Mouse (Mus musculus) T-helper 2 cell (primary cell): ENCODE measurements around the gene Lrrc73.

ENCODE experiments used
- in situ Hi-C: fragments of 300-600 bp; cut with MboI, MseI; formaldehyde crosslinking; loops from one replicate; pipeline ENCODE4 v1.15.1; 2025; ENCODE audit warnings: high pct_unique_total_duplicates

The Lrrc73 gene

GRCm38 (mm10) chr17:46253452-46254084 is at the start of gene Lrrc73:
TSS of gene Lrrc73 (plus strand) at chr17:46253531.
- in situ Hi-C loops, result no loop called here

- in situ Hi-C loops, result no loop called here
Observed at GRCm38 (mm10) chr17:46206676-46207075, 46.7 kb upstream of the Lrrc73 start.

- in situ Hi-C loops, result no loop called here
Observed at GRCm38 (mm10) chr17:46210550-46210949, 42.8 kb upstream of the Lrrc73 start.

DNA sequence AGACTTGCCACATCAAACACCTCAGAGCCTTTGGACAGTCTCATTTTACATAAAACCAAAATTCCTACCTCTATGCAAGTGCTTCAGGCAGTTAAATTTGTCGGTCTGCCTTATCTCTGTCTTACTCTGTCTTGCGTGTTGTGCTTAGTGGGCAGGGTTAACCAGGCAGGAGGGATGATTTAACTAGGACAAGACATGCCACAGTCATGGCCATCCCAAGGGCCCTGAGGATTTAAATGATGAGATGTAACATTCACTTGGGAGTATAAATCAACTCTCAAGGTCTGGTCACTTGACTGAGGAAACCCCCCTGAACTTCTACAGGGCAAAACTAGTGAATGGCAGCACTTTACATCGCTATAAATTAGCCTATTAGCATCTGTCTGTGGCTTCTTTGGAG is 31.7 kb upstream of the Lrrc73 start:
- in situ Hi-C loops, result no loop called here

- in situ Hi-C loops, result loop anchor here (5.0 to 25.0 kb wide), 2 partner anchors 45 to 735 kb away; no protein-coding TSS in a partner anchor
Observed at GRCm38 (mm10) chr17:46227576-46227975, 25.8 kb upstream of the Lrrc73 start.

- in situ Hi-C loops, result loop anchor here (25.0 kb wide), 1 partner anchor 726 kb away; no protein-coding TSS in a partner anchor
Observed at GRCm38 (mm10) chr17:46236067-46236466, 17.3 kb upstream of the Lrrc73 start.

DNA sequence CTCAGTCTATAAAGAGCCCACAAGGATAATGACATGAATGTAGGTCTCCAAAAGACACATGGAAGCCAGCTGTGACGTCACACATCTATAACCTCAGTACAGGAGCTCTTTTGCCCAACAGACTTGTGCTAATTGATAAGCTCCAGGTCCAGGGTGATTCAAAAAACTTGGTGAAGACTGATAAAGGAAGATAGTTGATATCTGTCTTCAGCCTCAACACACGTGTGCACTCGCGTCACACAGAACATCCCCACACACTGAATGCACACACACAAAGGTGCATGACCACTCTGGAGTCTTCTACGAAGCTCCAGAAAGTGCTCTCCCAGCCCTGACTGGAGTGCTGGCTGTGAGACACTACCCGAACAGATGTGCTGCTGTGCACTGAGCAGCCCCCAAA is 16.3 kb upstream of the Lrrc73 start:
- in situ Hi-C loops, result loop anchor here (25.0 kb wide), 1 partner anchor 725 kb away; no protein-coding TSS in a partner anchor

DNA sequence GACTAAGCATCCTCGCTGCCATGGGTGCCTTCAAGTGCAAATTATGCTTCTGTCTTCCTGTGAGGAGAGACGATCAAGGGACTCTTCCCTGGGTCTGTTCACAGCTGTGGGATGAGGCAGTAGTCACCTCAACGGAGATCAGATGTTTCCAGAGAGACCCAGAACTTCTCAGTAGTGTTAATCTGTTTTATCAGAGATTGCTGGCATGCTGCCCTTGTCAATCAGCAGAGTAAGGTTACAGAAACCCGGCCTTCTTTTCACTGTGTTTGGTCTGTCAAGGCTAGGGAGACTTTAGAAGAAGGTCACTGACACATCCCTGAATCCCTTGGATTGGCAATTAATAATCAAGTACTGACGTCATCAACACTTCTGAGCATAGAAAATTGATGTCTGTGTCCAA is 15.9 kb upstream of the Lrrc73 start:
- in situ Hi-C loops, result loop anchor here (25.0 kb wide), 1 partner anchor 725 kb away; no protein-coding TSS in a partner anchor

GRCm38 (mm10) chr17:46239516-46240114 is 13.7 kb upstream of the Lrrc73 start:
- in situ Hi-C loops, result loop anchor here (25.0 kb wide), 1 partner anchor 723 kb away; no protein-coding TSS in a partner anchor

- in situ Hi-C loops, result loop anchor here (25.0 kb wide), 1 partner anchor 721 kb away; no protein-coding TSS in a partner anchor
Observed at GRCm38 (mm10) chr17:46241471-46241870, 11.9 kb upstream of the Lrrc73 start.

DNA sequence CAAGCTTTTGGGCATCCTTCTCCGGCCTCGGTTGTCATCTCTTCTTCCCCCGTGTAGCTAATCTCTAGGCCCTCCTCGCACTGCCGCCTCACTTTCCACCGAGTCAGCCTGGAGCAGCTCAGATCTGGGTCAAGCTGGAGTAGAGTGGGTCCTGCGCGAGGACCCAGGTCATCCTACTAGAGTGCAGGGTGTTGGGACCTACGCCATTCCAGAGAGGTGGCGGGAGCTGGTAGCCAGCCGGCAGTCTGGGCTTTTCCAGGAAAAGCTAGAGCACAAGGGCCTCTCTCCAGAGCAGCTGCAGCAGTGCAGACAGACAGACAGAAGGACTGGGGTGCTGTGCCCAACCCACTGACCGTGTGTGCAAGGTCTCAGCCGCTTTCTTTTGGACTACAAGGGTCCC is 11.1 kb upstream of the Lrrc73 start:
- in situ Hi-C loops, result loop anchor here (25.0 kb wide), 1 partner anchor 720 kb away; no protein-coding TSS in a partner anchor

DNA sequence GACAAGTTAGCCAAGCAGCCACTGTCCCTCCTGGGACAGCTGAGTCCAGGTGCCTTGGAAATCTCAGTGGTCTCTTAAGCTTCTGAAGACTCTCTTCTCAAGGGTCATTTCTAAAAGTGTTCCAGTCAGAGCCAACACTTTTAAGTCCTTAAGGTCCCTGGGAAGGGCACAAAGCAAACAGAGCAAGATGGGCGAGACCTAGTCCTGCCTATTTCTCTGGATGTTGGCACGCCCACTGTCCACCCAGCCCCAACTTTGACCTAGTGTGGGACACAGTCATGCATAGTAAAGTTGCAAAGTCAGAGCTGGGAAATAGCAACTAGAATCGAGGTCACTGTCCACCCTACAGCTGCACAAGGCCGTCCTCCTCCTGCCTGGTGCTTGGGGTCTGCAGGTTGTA is 10.3 kb upstream of the Lrrc73 start:
- in situ Hi-C loops, result loop anchor here (25.0 kb wide), 1 partner anchor 719 kb away; no protein-coding TSS in a partner anchor

GRCm38 (mm10) chr17:46243624-46244023 is 9.7 kb upstream of the Lrrc73 start:
- in situ Hi-C loops, result loop anchor here (25.0 kb wide), 1 partner anchor 719 kb away; no protein-coding TSS in a partner anchor

DNA sequence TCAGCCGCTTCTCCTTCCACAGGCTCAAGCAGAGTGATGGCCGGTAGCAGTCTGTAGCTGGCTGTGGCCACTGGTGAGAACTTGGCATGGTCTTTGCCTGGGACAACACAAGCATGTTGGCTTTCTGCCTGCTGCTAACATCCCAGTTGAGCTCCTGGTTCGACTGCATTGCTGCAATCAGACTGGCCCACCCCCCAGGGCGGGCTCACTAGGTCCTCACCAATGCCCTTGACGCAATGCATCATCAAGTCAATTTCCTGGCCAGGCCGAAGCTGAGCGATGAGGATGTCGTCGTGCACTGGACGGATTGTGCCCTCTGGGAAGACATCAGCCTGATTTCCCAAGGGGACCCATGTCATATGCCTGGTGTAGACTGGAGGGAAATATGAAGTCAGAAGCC is 8.8 kb upstream of the Lrrc73 start:
- in situ Hi-C loops, result loop anchor here (25.0 kb wide), 1 partner anchor 718 kb away; no protein-coding TSS in a partner anchor

- in situ Hi-C loops, result loop anchor here (25.0 kb wide), 1 partner anchor 715 kb away; no protein-coding TSS in a partner anchor
Observed at GRCm38 (mm10) chr17:46247512-46248188, 5.7 kb upstream of the Lrrc73 start, which contains the start of the genes Polr1c and Yipf3. TSS of gene Polr1c (minus strand) at chr17:46248054. TSS of gene Yipf3 (plus strand) at chr17:46248080.

- in situ Hi-C loops, result loop anchor here (25.0 kb wide), 1 partner anchor 714 kb away; no protein-coding TSS in a partner anchor
Observed at GRCm38 (mm10) chr17:46248189-46248522, 5.2 kb upstream of the Lrrc73 start.

DNA sequence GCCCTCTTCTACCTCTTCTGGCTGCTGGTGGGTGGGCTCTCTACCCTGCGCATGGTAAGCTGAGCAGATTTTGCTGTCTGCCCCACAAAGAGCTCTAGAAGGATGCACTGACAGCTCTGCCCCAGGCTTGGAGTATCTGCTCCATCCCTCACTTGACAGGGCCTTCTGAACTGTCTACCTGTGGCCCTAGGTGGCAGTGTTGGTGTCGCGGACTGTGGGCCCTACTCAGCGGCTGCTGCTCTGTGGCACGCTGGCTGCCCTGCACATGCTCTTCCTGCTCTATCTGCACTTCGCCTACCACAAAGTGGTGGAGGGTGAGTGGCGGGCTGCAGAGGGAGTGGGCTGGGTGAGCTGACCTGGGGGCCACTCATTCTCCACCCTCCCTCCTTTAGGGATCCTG is 2.2 kb upstream of the Lrrc73 start:
- in situ Hi-C loops, result no loop called here

DNA sequence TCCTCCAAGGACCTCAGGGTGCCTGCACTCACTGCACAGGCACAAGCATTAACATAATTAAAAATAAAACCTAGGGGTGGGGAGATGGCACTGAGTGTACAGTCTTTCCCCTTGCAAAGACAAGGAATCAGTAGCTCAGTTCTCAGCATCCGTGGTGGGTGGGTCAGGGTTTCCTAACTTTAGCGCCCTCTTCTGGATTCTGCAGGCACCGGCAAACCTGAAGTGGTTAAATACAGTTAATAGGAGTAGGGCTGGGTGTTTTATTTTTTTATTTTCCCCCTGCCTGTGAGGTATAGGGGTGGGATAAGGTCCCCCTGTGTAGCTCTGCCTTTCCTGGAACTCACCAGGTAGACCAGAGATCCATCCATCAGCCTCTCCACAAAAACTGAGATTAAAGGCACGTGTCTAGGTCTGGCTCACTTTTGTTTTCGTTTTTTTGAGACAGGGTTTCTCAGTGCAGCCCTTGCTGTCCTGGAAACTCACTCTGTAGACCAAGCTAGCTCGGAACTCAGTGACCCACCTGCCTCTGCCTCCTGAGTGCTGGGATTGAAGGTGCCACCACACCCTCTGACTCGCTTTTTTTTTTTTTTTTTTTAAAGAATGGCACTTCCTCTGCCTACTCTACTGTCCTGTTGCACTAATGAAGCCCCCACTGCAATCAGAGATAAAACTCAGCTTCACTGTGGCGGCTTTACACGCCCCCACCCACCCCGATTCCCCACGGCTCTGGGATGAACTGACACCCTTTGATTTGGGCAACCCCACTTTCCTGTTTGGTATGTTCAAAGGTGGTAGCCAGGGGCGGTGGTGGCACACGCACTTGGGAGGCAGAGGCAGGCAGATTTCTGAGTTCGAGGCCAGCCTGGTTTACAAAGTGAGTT is 520 bp upstream of the Lrrc73 start:
- in situ Hi-C loops, result no loop called here

DNA sequence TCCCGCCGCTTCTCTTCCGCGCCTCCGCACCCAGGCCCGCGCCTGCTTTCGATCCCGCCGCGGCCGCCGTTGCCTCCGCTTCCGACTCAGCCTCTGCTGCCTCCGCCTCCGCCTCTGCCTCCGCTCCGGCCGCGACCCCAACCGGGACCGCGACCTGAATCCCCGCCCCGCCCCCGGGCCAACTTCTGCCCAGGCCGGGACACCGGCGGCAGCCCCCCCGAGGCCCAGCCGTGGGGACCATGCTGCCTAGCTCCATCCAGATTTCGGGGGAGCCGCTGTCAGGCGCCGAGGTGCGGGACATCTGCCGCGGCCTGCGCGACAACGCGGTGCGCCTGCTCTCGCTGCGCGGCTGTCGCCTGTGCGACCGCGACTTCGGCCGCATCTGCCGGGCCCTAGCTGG is 775 bp downstream of the Lrrc73 start:
- in situ Hi-C loops, result no loop called here

DNA sequence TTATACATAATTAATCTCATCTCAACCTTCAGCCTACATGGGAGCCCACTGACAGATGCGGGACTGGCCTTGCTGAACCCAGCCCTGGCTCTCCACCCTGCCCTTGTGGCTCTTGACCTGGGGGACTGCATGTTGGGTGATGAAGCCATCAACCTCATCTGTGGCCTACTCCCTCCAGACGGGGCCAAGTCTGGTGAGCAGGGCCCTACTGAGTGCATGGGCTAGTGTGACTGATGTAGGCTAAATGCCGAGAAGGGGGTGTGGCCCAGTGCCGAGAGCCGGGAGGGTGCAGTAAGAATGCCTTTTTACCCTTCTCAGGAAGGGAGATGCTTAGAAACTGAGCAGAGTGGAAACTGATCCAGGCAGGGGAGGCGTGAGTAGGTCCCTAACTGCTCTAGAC is 1.8 kb downstream of the Lrrc73 start:
- in situ Hi-C loops, result no loop called here
